Mouse (Mus musculus) gastrocnemius, adult 18-20 months (tissue): ENCODE measurements around the gene Syngr1. TPM values are rescaled to one million over a fixed set of nuclear protein-coding genes. Genes with fewer than 3 reads are reported as not detected.

ENCODE experiments used
- microRNA-seq: library from miRNA; unstranded; fragments of <30 nt; microRNA quantifications from one replicate; pipeline ENCODE4 v1.2.0, GENCODE M21; 2021
- total RNA-seq, 2 experiments: library from RNA; stranded (reverse); gene quantifications; 2 replicates each; pipeline ENCODE4 v1.2.3; 2021

The Syngr1 gene
- total RNA-seq, 2 experiments from 2014 or later = 54.8 to 60.6 TPM

Small RNA genes lying within 50 kb of the gene (microRNA-seq; reads per million reads assigned to microRNA genes)
- gene Snord43 = 94.1 reads per million, percentile 58 among the genes with 10 or more reads in this experiment

Other genes with a start within 250 kb of the Syngr1 start
- 1 to 10 TPM; 1.6 to 2.3 TPM for gene Apobec3, start 199.7 kb upstream of the Syngr1 start, total RNA-seq
- 10 to 100 TPM; 20.5 to 22.9 TPM for gene Cbx7, start 120.2 kb upstream of the Syngr1 start, total RNA-seq
- gene Pdgfb, start 76.4 kb upstream of the Syngr1 start, total RNA-seq = 10 to 100 TPM; 12.9 to 22.1 TPM
- 10 to 100 TPM; 37.2 to 48.3 TPM for gene Rpl3, start 534 bp downstream of the Syngr1 start, total RNA-seq
- gene Tab1, start 41.8 kb downstream of the Syngr1 start, total RNA-seq = 10 to 100 TPM; 11.0 to 12.5 TPM
- 1 to 10 TPM in 1 of 2 experiments, under 1 TPM in 1; 0.43 to 1.2 TPM for gene Mgat3, start 82.4 kb downstream of the Syngr1 start, total RNA-seq
- gene Mief1, start 142.7 kb downstream of the Syngr1 start, total RNA-seq = 10 to 100 TPM; 20.4 to 23.0 TPM
- gene AC140267.1, start 144.5 kb downstream of the Syngr1 start, total RNA-seq = 1 to 10 TPM; 7.1 to 9.7 TPM
- 100 to 1,000 TPM; 141 to 165 TPM for gene Atf4, start 163.8 kb downstream of the Syngr1 start, total RNA-seq
- gene Rps19bp1, start 173.0 kb downstream of the Syngr1 start, total RNA-seq = 10 to 100 TPM; 10.8 to 15.3 TPM
- gene Cacna1i, start 195.9 kb downstream of the Syngr1 start, total RNA-seq = under 1 TPM; 0.21 TPM